Comparison of ENCODE assay signal across 30 mouse cellular contexts in the genomic region with DNA sequence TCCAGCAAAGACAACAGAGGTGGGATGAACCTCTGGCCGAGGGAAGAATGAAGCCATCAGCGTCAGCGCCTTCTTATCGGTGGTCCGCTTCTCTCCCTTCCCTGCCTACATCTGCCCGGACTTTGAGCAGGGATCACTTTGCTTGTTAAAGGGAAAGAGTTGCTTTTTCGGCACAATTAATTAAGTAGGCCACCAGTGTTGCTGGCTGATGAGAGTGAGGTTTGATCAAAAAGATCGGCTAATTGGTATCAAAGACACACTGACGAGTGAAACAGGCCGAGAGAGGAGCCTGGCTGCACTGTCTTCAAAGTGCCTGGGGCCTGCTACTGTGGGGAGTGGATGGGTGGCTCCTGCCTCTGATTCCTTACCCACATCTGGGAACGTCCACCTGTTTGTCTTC. TPM values are rescaled to one million over a fixed set of nuclear protein-coding genes. Genes with fewer than 3 reads are reported as not detected.
DNase-seq lines count a peak whose midpoint lies in the region; ATAC-seq and TF ChIP-seq lines count a peak whose summit lies in the region.
"Had no signal": no experiment of that assay in that cellular context is flagged by ENCODE, and none has a peak within 500 bp of the region (broad histone marks: within the 10 kb centered on the region; RNA-seq: fewer than 3 reads in every experiment).

No protein-coding gene starts in this region.

- H3K4me1 ChIP-seq in forebrain, embryonic 14.5 days (ENCODE audit: control insufficient read depth, insufficient read depth, low read length), result peaks cover 14% of the 10 kb centered on the region
- H3K4me1 ChIP-seq in forebrain, postnatal 0 days (ENCODE audit: insufficient read depth), result no peaks in the 10 kb centered on the region
- H3K4me1 ChIP-seq in midbrain, embryonic 14.5 days (ENCODE audit: control insufficient read depth, insufficient read depth, low read length), result peaks cover 5% of the 10 kb centered on the region; the same call in 1 of the 2 replicates
- no peaks in the 10 kb centered on the region for H3K4me1 ChIP-seq in midbrain, embryonic 11.5 days (ENCODE audit: control insufficient read depth, insufficient read depth, low read length)
- no peaks in the 10 kb centered on the region for H3K4me1 ChIP-seq in kidney, embryonic 16.5 days (ENCODE audit: insufficient read depth, low read length)
- H3K4me1 ChIP-seq: embryonic facial prominence, embryonic 15.5 days had no signal

- no peaks in the 10 kb centered on the region for H3K36me3 ChIP-seq in forebrain, embryonic 14.5 days (ENCODE audit: control insufficient read depth, insufficient read depth, low read length)
- H3K36me3 ChIP-seq in forebrain, postnatal 0 days (ENCODE audit: insufficient read depth), result no peaks in the 10 kb centered on the region
- H3K36me3 ChIP-seq in midbrain, embryonic 14.5 days (ENCODE audit: control insufficient read depth, insufficient read depth, low read length), result no peaks in the 10 kb centered on the region
- H3K36me3 ChIP-seq in midbrain, embryonic 11.5 days (ENCODE audit: control insufficient read depth, insufficient read depth, low read length), result no peaks in the 10 kb centered on the region
- no peaks in the 10 kb centered on the region for H3K36me3 ChIP-seq in kidney, embryonic 16.5 days (ENCODE audit: insufficient read depth, low read length)
- H3K36me3 ChIP-seq: embryonic facial prominence, embryonic 13.5 days; embryonic facial prominence, embryonic 15.5 days; forebrain, embryonic 12.5 days; forebrain, embryonic 15.5 days; G1E had no signal

- no peak overlapping the region for H3K4me3 ChIP-seq in forebrain, embryonic 14.5 days (ENCODE audit: low read depth, low read length)
- no peak overlapping the region for H3K4me3 ChIP-seq in forebrain, postnatal 0 days (ENCODE audit: low read depth, low read length)
- no peak overlapping the region for H3K4me3 ChIP-seq in midbrain, embryonic 14.5 days (replicated peaks; ENCODE audit: low read depth, low read length)
- no peak overlapping the region for H3K4me3 ChIP-seq in midbrain, embryonic 11.5 days (ENCODE audit: low read depth, low read length)
- H3K4me3 ChIP-seq in kidney, embryonic 16.5 days (ENCODE audit: low read length), result no peak overlapping the region
- H3K4me3 ChIP-seq: embryonic facial prominence, embryonic 13.5 days; embryonic facial prominence, embryonic 15.5 days; erythroblast, embryonic 14.5 days; forebrain, embryonic 10.5 days; forebrain, embryonic 12.5 days; forebrain, embryonic 15.5 days had no signal

- no peak overlapping the region for H3K4me2 ChIP-seq in forebrain, embryonic 14.5 days (ENCODE audit: low read length)
- no peak overlapping the region for H3K4me2 ChIP-seq in forebrain, postnatal 0 days (ENCODE audit: low read depth)
- H3K4me2 ChIP-seq in midbrain, embryonic 14.5 days (ENCODE audit: low read length), result no peak overlapping the region
- H3K4me2 ChIP-seq in midbrain, embryonic 11.5 days, result no peak overlapping the region
- H3K4me2 ChIP-seq in kidney, embryonic 16.5 days (replicated peaks; ENCODE audit: low read depth, low read length), result no peak overlapping the region
- H3K4me2 ChIP-seq: embryonic facial prominence, embryonic 13.5 days; embryonic facial prominence, embryonic 15.5 days; forebrain, embryonic 12.5 days; forebrain, embryonic 15.5 days had no signal

- WGBS in forebrain, embryonic 14.5 days, result 17% methylated on average over 11 of the region's 11 CpGs
- 29% methylated on average over 11 of the region's 11 CpGs for WGBS in forebrain, postnatal 0 days
- 42% methylated on average over 11 of the region's 11 CpGs for WGBS in midbrain, embryonic 14.5 days
- 56% methylated on average over 11 of the region's 11 CpGs for WGBS in midbrain, embryonic 11.5 days
- WGBS in kidney, embryonic 16.5 days, result 66% methylated on average over 11 of the region's 11 CpGs

- no peak overlapping the region for H3K27ac ChIP-seq in forebrain, embryonic 14.5 days (ENCODE audit: low read depth, low read length)
- no peak overlapping the region for H3K27ac ChIP-seq in forebrain, postnatal 0 days (ENCODE audit: low read depth, low read length)
- no peak overlapping the region for H3K27ac ChIP-seq in midbrain, embryonic 14.5 days (replicated peaks; ENCODE audit: low read depth, low read length)
- H3K27ac ChIP-seq in midbrain, embryonic 11.5 days (ENCODE audit: low read depth, low read length), result no peak overlapping the region
- no peak overlapping the region for H3K27ac ChIP-seq in kidney, embryonic 16.5 days (ENCODE audit: low read length)
- H3K27ac ChIP-seq: embryonic facial prominence, embryonic 13.5 days; embryonic facial prominence, embryonic 15.5 days; forebrain, embryonic 10.5 days; forebrain, embryonic 12.5 days; forebrain, embryonic 15.5 days had no signal

- DNase-seq in forebrain, embryonic 14.5 days (ENCODE audit: low spot score), result peak; percentile 37
- no peak for DNase-seq in forebrain, postnatal 0 days
- peak; percentile 26 for DNase-seq in midbrain, embryonic 14.5 days
- no peak for DNase-seq in midbrain, embryonic 11.5 days (ENCODE audit: low spot score, missing footprints)
- peak; percentile 66 for DNase-seq in retina, embryonic 14.5 days (ENCODE audit: low spot score)
- peak; percentile 45 for DNase-seq in yolk sac, embryonic 10.5 days (ENCODE audit: low spot score)
- DNase-seq in MN1 (ENCODE audit: low spot score), result no peak
- DNase-seq: adrenal gland, adult 8-10 months; adrenal gland, postnatal 14 days; adrenal gland, postnatal 36 days; B cell, adult 2 months; cerebellum, adult 11 months; cerebellum, adult 18-20 months; cerebellum, adult 8-10 months; cerebellum, adult 9-11 months; cerebellum, postnatal 25 days; embryo, embryonic 11 days had no signal

- no peak for ATAC-seq in forebrain, embryonic 14.5 days
- no peak for ATAC-seq in forebrain, postnatal 0 days
- no peak for ATAC-seq in midbrain, embryonic 14.5 days (ENCODE audit: low FRiP score, low TSS enrichment)
- no peak for ATAC-seq in midbrain, embryonic 11.5 days (ENCODE audit: low FRiP score)
- ATAC-seq in kidney, embryonic 16.5 days (ENCODE audit: low FRiP score, low TSS enrichment), result no peak
- ATAC-seq: activated CD4-positive, CD25-positive, alpha-beta regulatory T cell, adult 4 months; CD4-positive, CD25-positive, alpha-beta regulatory T cell, adult 4 months; forebrain, embryonic 15.5 days; Patski had no signal

- H3K27me3 ChIP-seq in forebrain, embryonic 14.5 days (replicated peaks; ENCODE audit: control insufficient read depth, insufficient read depth, low read length), result no peaks in the 10 kb centered on the region
- H3K27me3 ChIP-seq in forebrain, postnatal 0 days (ENCODE audit: insufficient read depth, low read length), result no peaks in the 10 kb centered on the region
- H3K27me3 ChIP-seq in midbrain, embryonic 14.5 days (ENCODE audit: control insufficient read depth, insufficient read depth, low read length), result no peaks in the 10 kb centered on the region
- no peaks in the 10 kb centered on the region for H3K27me3 ChIP-seq in midbrain, embryonic 11.5 days (ENCODE audit: control insufficient read depth, insufficient read depth, low read length)
- no peaks in the 10 kb centered on the region for H3K27me3 ChIP-seq in kidney, embryonic 16.5 days (ENCODE audit: insufficient read depth, low read length)
- H3K27me3 ChIP-seq: CH12.LX; embryonic facial prominence, embryonic 15.5 days; forebrain, embryonic 12.5 days; forebrain, embryonic 15.5 days; Patski had no signal

- no peak overlapping the region for H3K9ac ChIP-seq in forebrain, embryonic 14.5 days (ENCODE audit: low read length)
- H3K9ac ChIP-seq in forebrain, postnatal 0 days, result no peak overlapping the region
- H3K9ac ChIP-seq in midbrain, embryonic 14.5 days (replicated peaks; ENCODE audit: low read length), result no peak overlapping the region
- no peak overlapping the region for H3K9ac ChIP-seq in midbrain, embryonic 11.5 days (ENCODE audit: low read length)
- H3K9ac ChIP-seq in kidney, embryonic 16.5 days (replicated peaks; ENCODE audit: low read length), result no peak overlapping the region
- H3K9ac ChIP-seq: embryonic facial prominence, embryonic 13.5 days; embryonic facial prominence, embryonic 15.5 days; forebrain, embryonic 12.5 days; forebrain, embryonic 15.5 days had no signal

- no peaks in the 10 kb centered on the region for H3K9me3 ChIP-seq in forebrain, embryonic 14.5 days (replicated peaks; ENCODE audit: control insufficient read depth, low read length)
- no peaks in the 10 kb centered on the region for H3K9me3 ChIP-seq in forebrain, postnatal 0 days (ENCODE audit: low read length)
- no peaks in the 10 kb centered on the region for H3K9me3 ChIP-seq in midbrain, embryonic 14.5 days (ENCODE audit: control insufficient read depth, low read length)
- no peaks in the 10 kb centered on the region for H3K9me3 ChIP-seq in midbrain, embryonic 11.5 days (ENCODE audit: control insufficient read depth, low read length)
- H3K9me3 ChIP-seq in kidney, embryonic 16.5 days (ENCODE audit: low read length), result no peaks in the 10 kb centered on the region
- H3K9me3 ChIP-seq: embryonic facial prominence, embryonic 13.5 days; embryonic facial prominence, embryonic 15.5 days; forebrain, embryonic 10.5 days; forebrain, embryonic 12.5 days; forebrain, embryonic 15.5 days had no signal

- no peak for TF ChIP-seq CTCF in forebrain, postnatal 0 days (IDR thresholded peaks at IDR 0.05; ENCODE audit: low read depth)

RNA-seq across cellular contexts. Expression of gene Cdh4, which starts 49.7 kb away (rescaled TPM):
- polyA plus RNA-seq in forebrain, embryonic 14.5 days (2014; fragmentation: Nextera tagmentation; extraction: Ambion mirVana), result 35.0 and 40.4 TPM in 2 replicates
- total RNA-seq in forebrain, postnatal 0 days (2014; rRNA removed), result 47.9 and 84.0 TPM in 2 replicates
- polyA plus RNA-seq in forebrain, postnatal 0 days (2015; fragmentation: Nextera tagmentation; extraction: Ambion mirVana), result 44.0 and 58.9 TPM in 2 replicates
- polyA plus RNA-seq in midbrain, embryonic 14.5 days (2014; fragmentation: Nextera tagmentation; extraction: Ambion mirVana), result 42.8 and 50.5 TPM in 2 replicates
- 6.8 and 8.5 TPM in 2 replicates for polyA plus RNA-seq in midbrain, embryonic 11.5 days (2014; fragmentation: Nextera tagmentation; extraction: Ambion mirVana)
- 23.0 and 25.8 TPM in 2 replicates for polyA plus RNA-seq in kidney, embryonic 16.5 days (2015; fragmentation: Nextera tagmentation; extraction: Ambion mirVana)
- total RNA-seq: CH12.LX; common myeloid progenitor, adult 5-6 weeks had no signal
- polyA plus RNA-seq: CD4-positive, CD25-positive, alpha-beta regulatory T cell, adult 4 months; erythroblast, embryonic 14.5 days; G1E; Patski had no signal

Comparison
In these comparisons a context has a peak if more than half of its experiments do, and no peak if none do; other contexts are left out.
1. DNase-seq: peak in forebrain, embryonic 14.5 days (single experiment), midbrain, embryonic 14.5 days (single experiment), retina, embryonic 14.5 days (single experiment) and yolk sac, embryonic 10.5 days (single experiment); none in forebrain, postnatal 0 days (single experiment), midbrain, embryonic 11.5 days (single experiment) and MN1 (single experiment).